10 mouse cellular contexts compared by ENCODE assay signal in the genomic region with DNA sequence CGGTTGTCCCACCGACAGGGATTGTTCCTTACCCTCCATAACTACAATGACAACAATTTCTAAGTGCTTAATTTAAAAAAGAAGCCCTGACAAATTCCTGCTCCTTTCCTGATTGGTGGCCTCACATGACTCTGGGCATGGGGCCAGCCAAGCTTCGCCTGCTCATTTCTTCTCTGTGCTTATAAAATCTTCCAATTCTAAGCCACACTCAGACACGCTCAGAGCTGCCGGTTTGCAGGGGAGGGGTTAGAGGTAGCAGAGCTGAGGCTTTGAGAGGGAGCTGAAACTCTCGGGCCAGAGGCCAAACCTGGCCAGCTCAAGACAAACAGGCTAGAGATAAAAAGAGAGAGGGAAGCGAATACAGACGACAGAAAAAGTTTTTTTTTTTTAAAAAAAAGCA.
DNase-seq lines count a peak whose midpoint lies in the region; ATAC-seq and TF ChIP-seq lines count a peak whose summit lies in the region.
"Had no signal": no experiment of that assay in that cellular context is flagged by ENCODE, and none has a peak within 500 bp of the region (broad histone marks: within the 10 kb centered on the region; RNA-seq: fewer than 3 reads in every experiment).

No protein-coding gene starts in this region.

- no peak overlapping the region for H3K4me2 ChIP-seq in forebrain, embryonic 14.5 days (ENCODE audit: low read length)
- no peak overlapping the region for H3K4me2 ChIP-seq in forebrain, embryonic 12.5 days
- no peak overlapping the region for H3K4me2 ChIP-seq in midbrain, postnatal 0 days (ENCODE audit: low read depth, low read length, poor library complexity, severe bottlenecking)
- no peak overlapping the region; the same call in 1 of the 2 replicates for H3K4me2 ChIP-seq in heart, embryonic 16.5 days (ENCODE audit: low read depth, low read length)
- H3K4me2 ChIP-seq: limb, embryonic 15.5 days; neural tube, embryonic 13.5 days had no signal

- H3K9me3 ChIP-seq in forebrain, embryonic 14.5 days (replicated peaks; ENCODE audit: control insufficient read depth, low read length): no peaks in the 10 kb centered on the region
- H3K9me3 ChIP-seq in forebrain, embryonic 12.5 days: no peaks in the 10 kb centered on the region
- no peaks in the 10 kb centered on the region for H3K9me3 ChIP-seq in midbrain, postnatal 0 days (ENCODE audit: low read length)
- no peaks in the 10 kb centered on the region for H3K9me3 ChIP-seq in midbrain, embryonic 10.5 days (replicated peaks)
- no peaks in the 10 kb centered on the region for H3K9me3 ChIP-seq in heart, embryonic 16.5 days (replicated peaks; ENCODE audit: control insufficient read depth, low read length)
- H3K9me3 ChIP-seq: limb, embryonic 15.5 days; neural tube, embryonic 13.5 days had no signal

- H3K27me3 ChIP-seq in forebrain, embryonic 14.5 days (replicated peaks; ENCODE audit: control insufficient read depth, insufficient read depth, low read length): no peaks in the 10 kb centered on the region
- no peaks in the 10 kb centered on the region for H3K27me3 ChIP-seq in forebrain, embryonic 12.5 days
- H3K27me3 ChIP-seq in midbrain, postnatal 0 days (ENCODE audit: insufficient read depth, low read length): no peaks in the 10 kb centered on the region
- peaks cover 35% of the 10 kb centered on the region for H3K27me3 ChIP-seq in midbrain, embryonic 10.5 days (ENCODE audit: low read depth, poor library complexity, severe bottlenecking)
- H3K27me3 ChIP-seq in heart, embryonic 16.5 days (ENCODE audit: control insufficient read depth, insufficient read depth, low read length): no peaks in the 10 kb centered on the region
- H3K27me3 ChIP-seq: limb, embryonic 15.5 days; neural tube, embryonic 13.5 days had no signal

- H3K4me3 ChIP-seq in forebrain, embryonic 14.5 days (ENCODE audit: low read depth, low read length): no peak overlapping the region
- no peak overlapping the region for H3K4me3 ChIP-seq in forebrain, embryonic 12.5 days (replicated peaks)
- no peak overlapping the region for H3K4me3 ChIP-seq in midbrain, postnatal 0 days (ENCODE audit: low read depth, low read length)
- H3K4me3 ChIP-seq in midbrain, embryonic 10.5 days: no peak overlapping the region
- H3K4me3 ChIP-seq in heart, embryonic 16.5 days (ENCODE audit: low read length): no peak overlapping the region
- H3K4me3 ChIP-seq: limb, embryonic 15.5 days; neural tube, embryonic 13.5 days had no signal

- no peaks in the 10 kb centered on the region for H3K4me1 ChIP-seq in forebrain, embryonic 14.5 days (ENCODE audit: control insufficient read depth, insufficient read depth, low read length)
- H3K4me1 ChIP-seq in forebrain, embryonic 12.5 days: no peaks in the 10 kb centered on the region
- no peaks in the 10 kb centered on the region for H3K4me1 ChIP-seq in midbrain, postnatal 0 days (ENCODE audit: insufficient read depth, low read length)
- H3K4me1 ChIP-seq in midbrain, embryonic 10.5 days: no peaks in the 10 kb centered on the region
- H3K4me1 ChIP-seq in heart, embryonic 16.5 days (ENCODE audit: control insufficient read depth, insufficient read depth, low read length): peaks cover 4% of the 10 kb centered on the region
- H3K4me1 ChIP-seq: limb, embryonic 15.5 days; neural tube, embryonic 13.5 days had no signal

- no peak overlapping the region for H3K9ac ChIP-seq in forebrain, embryonic 14.5 days (ENCODE audit: low read length)
- H3K9ac ChIP-seq in forebrain, embryonic 12.5 days: no peak overlapping the region
- no peak overlapping the region for H3K9ac ChIP-seq in midbrain, postnatal 0 days (replicated peaks; ENCODE audit: low read length, poor library complexity, severe bottlenecking)
- no peak overlapping the region for H3K9ac ChIP-seq in heart, embryonic 16.5 days (ENCODE audit: low read length)
- H3K9ac ChIP-seq: limb, embryonic 15.5 days; neural tube, embryonic 13.5 days had no signal

- 38% methylated on average over 8 of the region's 8 CpGs for WGBS in forebrain, embryonic 14.5 days
- WGBS in forebrain, embryonic 12.5 days: 42% methylated on average over 8 of the region's 8 CpGs
- 32% methylated on average over 8 of the region's 8 CpGs for WGBS in midbrain, postnatal 0 days
- 61% methylated on average over 8 of the region's 8 CpGs for WGBS in midbrain, embryonic 10.5 days
- 31% methylated on average over 8 of the region's 8 CpGs for WGBS in heart, embryonic 16.5 days

- ATAC-seq in forebrain, embryonic 14.5 days: no peak; the same call in 1 of the 2 replicates
- no peak for ATAC-seq in forebrain, embryonic 12.5 days (ENCODE audit: low FRiP score)
- ATAC-seq in midbrain, postnatal 0 days (ENCODE audit: low FRiP score): no peak
- ATAC-seq in heart, embryonic 16.5 days (replicated peaks; ENCODE audit: extremely low read depth, insufficient read depth, low FRiP score): peak; percentile 41; the same call in 1 of the 2 replicates

- TF ChIP-seq CTCF in midbrain, postnatal 0 days (IDR thresholded peaks at IDR 0.05): no peak

- H3K36me3 ChIP-seq in forebrain, embryonic 14.5 days (ENCODE audit: control insufficient read depth, insufficient read depth, low read length): no peaks in the 10 kb centered on the region
- H3K36me3 ChIP-seq in forebrain, embryonic 12.5 days (replicated peaks): no peaks in the 10 kb centered on the region
- H3K36me3 ChIP-seq in midbrain, postnatal 0 days (ENCODE audit: insufficient read depth, low read length): no peaks in the 10 kb centered on the region
- no peaks in the 10 kb centered on the region for H3K36me3 ChIP-seq in midbrain, embryonic 10.5 days
- H3K36me3 ChIP-seq in heart, embryonic 16.5 days (ENCODE audit: control insufficient read depth, insufficient read depth): no peaks in the 10 kb centered on the region
- H3K36me3 ChIP-seq: limb, embryonic 15.5 days; neural tube, embryonic 13.5 days had no signal

- peak; percentile 71 for DNase-seq in forebrain, embryonic 14.5 days (ENCODE audit: low spot score)
- peak; percentile 54 for DNase-seq in midbrain, postnatal 0 days (ENCODE audit: low spot score)
- DNase-seq in midbrain, embryonic 10.5 days (ENCODE audit: low spot score): no peak
- DNase-seq in lung, postnatal 14 days: peak; percentile 51
- DNase-seq in spleen, postnatal 4 days (ENCODE audit: low spot score in 2 of 2): no peak
- no peak for DNase-seq in thymus, postnatal 36 days

- no peak overlapping the region for H3K27ac ChIP-seq in forebrain, embryonic 14.5 days (ENCODE audit: low read depth, low read length)
- no peak overlapping the region for H3K27ac ChIP-seq in forebrain, embryonic 12.5 days
- no peak overlapping the region for H3K27ac ChIP-seq in midbrain, postnatal 0 days (ENCODE audit: low read depth, low read length)
- no peak overlapping the region for H3K27ac ChIP-seq in midbrain, embryonic 10.5 days (replicated peaks)
- peak overlapping the region; percentile 51; the same call in 1 of the 2 replicates for H3K27ac ChIP-seq in heart, embryonic 16.5 days (ENCODE audit: low read length)
- H3K27ac ChIP-seq: limb, embryonic 15.5 days; neural tube, embryonic 13.5 days had no signal

Comparison
In these comparisons a context has a peak if more than half of its experiments do, and no peak if none do; other contexts are left out.
1. DNase-seq: peak in forebrain, embryonic 14.5 days (single experiment), midbrain, postnatal 0 days (single experiment) and lung, postnatal 14 days (single experiment); none in midbrain, embryonic 10.5 days (single experiment), spleen, postnatal 4 days (0 of 2) and thymus, postnatal 36 days (0 of 2).